Mouse (Mus musculus) heart, postnatal 36 days (tissue): ENCODE measurements at regions not wholly inside any gene's neighbourhood (a gene's known extent, or its start where the extent isn't known, plus 50 kb on each side); places are given as distances from the start of the nearest gene placed in this dataset.

Experiments used
- DNase-seq, 2 experiments: peaks; one replicate each; pipeline ENCODE4 v3.0.0; 2021 to 2022
- intact Hi-C: fragments of 180-260 bp; cut with DNase I; formaldehyde crosslinking; loops from one replicate; pipeline ENCODE4 v1.15.1; 2025

- DNase-seq = peak in 1 of 2 experiments; percentile 21
- intact Hi-C loops = no loop called here
Measured at GRCm38 (mm10) chr13:24527812-24528531, 54.0 kb upstream of the Ripor2 start.
